Mouse (Mus musculus) erythroblast, embryonic 14.5 days (primary cell): ENCODE measurements around the gene Ifitm7. TPM values are rescaled to one million over a fixed set of nuclear protein-coding genes. Genes with fewer than 3 reads are reported as not detected.
"Not testable (repeated sequence)": the region's sequence is repeated elsewhere in the genome, so short reads cannot be mapped to it uniquely, and the experiment has no call there.

Source experiments
- H3K27me3 ChIP-seq: 2 replicates; pipeline ENCODE4 v1.6.1; 2012; ENCODE audit warnings: inconsistent platforms; ENCODE audit not compliant: control insufficient read depth
- H3K36me3 ChIP-seq: 2 replicates; pipeline ENCODE4 v1.6.1; 2012; ENCODE audit warnings: mild to moderate bottlenecking, inconsistent platforms; ENCODE audit not compliant: control insufficient read depth
- H3K4me1 ChIP-seq: 2 replicates; pipeline ENCODE4 v1.6.1; 2012; ENCODE audit warnings: inconsistent platforms; ENCODE audit not compliant: control insufficient read depth
- H3K4me3 ChIP-seq: replicated peaks from 2 replicates; pipeline ENCODE3; 2012; ENCODE audit warnings: moderate library complexity, mild to moderate bottlenecking, inconsistent platforms
- H3K9me3 ChIP-seq: 2 replicates; pipeline ENCODE4 v1.6.1; 2012; ENCODE audit warnings: low read length, inconsistent platforms, mixed read lengths; ENCODE audit not compliant: control insufficient read depth
- GATA1 ChIP-seq: IDR thresholded peaks from 2 replicates; pipeline ENCODE4 v1.6.1; 2012; ENCODE audit warnings: low read length, inconsistent platforms, mixed read lengths
- TAL1 ChIP-seq: IDR thresholded peaks from 3 replicates; pipeline ENCODE4 v1.6.1; 2012; ENCODE audit warnings: low read length, inconsistent platforms, mixed read lengths
- polyA plus RNA-seq: library from polyadenylated mRNA; stranded (reverse); fragments of >175 nt; gene quantifications from 2 replicates; pipeline ENCODE4 v1.2.3, GENCODE M21; 2012

Ifitm7 gene
- polyA plus RNA-seq, 1 experiment = not detected

DNA sequence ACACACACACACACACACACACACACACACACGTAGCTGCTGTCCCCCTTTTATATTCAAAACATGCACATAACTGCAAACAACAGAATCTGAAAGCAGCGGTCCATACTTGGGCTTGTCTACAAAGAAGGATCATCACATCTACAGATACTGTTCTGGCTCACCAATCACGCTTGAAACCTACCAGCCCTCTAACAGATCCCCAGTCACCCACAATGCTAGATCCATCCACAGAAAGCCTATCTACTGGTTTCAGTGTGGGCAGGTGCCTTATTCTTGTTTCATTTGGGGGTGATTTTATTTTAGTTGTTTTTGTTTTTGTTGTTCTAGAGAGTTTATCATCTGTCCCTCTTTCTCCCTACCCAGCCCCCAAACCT, 503 bp downstream of the Ifitm7 start:
- Histone ChIP-seq H3K27me3 (peaks cover 13% of the 10 kb centered on the region), H3K4me3 (no peak overlapping the region), H3K4me1 (no peaks in the 10 kb centered on the region), H3K9me3 (no peaks in the 10 kb centered on the region), H3K36me3 (no peaks in the 10 kb centered on the region)
- TF ChIP-seq GATA1 = no peak
- TF ChIP-seq TAL1 = no peak

DNA sequence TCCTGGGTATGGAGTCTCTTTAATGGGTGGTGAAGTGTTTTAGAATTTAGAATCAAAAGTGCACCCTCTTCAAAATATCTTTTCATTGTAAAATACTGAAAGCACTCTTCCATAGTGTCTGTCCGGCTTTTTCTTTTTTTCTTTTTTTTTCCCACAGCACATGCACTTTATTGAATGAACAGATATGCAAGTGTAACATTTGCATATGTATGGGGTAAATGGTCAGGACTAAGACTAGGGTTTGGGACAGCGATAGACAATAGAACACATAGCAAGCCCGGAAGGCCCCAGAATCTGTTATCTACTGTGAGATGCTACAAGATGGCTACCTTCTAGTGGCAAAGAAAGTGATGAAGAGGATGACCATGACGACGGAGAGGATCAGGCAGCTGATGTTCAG, 3.5 kb downstream of the Ifitm7 start:
- peaks cover 13% of the 10 kb centered on the region for H3K27me3 ChIP-seq
- TF ChIP-seq TAL1 (no peak), GATA1 (no peak)
- no peaks in the 10 kb centered on the region for H3K9me3 ChIP-seq
- H3K4me3 ChIP-seq = no peak overlapping the region
- no peaks in the 10 kb centered on the region for H3K4me1 ChIP-seq
- no peaks in the 10 kb centered on the region for H3K36me3 ChIP-seq

DNA sequence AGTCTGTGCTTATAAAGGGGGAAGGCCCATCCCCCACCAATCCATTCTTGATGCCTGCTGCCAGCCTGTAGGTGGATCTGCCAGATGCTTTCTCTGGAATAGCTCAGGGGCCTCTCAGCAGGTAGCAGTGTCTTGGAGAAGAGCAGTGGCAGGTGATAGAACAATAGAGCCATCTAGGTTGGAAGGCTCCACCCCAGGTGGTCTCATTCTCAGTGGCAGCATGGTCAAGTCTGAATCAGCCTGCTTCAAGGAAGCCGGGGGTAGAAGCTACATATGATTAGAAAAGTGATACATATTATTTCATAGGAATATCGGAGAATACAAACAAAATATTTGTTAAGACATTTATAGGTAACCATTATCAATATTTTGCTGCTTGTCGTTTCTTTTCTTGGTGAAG, 5.0 kb downstream of the Ifitm7 start:
- H3K9me3 ChIP-seq, H3K27me3 ChIP-seq, H3K36me3 ChIP-seq, H3K4me3 ChIP-seq, H3K4me1 ChIP-seq: not testable (repeated sequence)

DNA sequence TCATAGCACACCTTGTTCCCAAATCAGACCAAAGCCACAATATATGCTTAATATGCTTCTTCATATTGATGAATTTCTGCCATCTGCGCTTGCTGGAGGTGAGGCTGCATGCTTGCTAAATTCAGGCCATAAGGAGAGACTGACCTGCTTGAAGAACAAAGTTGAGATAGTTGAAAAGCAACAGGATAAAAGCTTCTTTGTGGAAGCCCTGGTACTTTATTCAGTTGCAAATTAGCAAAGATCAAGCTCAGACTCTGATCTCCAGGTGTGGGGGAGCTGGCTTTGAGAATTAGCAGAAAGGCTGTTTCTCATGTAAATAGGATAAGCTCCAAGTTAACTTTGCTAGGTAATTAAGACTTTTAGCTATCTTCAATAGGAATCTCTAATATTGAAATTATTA, 9.7 kb downstream of the Ifitm7 start:
- not testable (repeated sequence) for H3K4me1 ChIP-seq, H3K4me3 ChIP-seq, H3K27me3 ChIP-seq, H3K36me3 ChIP-seq, H3K9me3 ChIP-seq

DNA sequence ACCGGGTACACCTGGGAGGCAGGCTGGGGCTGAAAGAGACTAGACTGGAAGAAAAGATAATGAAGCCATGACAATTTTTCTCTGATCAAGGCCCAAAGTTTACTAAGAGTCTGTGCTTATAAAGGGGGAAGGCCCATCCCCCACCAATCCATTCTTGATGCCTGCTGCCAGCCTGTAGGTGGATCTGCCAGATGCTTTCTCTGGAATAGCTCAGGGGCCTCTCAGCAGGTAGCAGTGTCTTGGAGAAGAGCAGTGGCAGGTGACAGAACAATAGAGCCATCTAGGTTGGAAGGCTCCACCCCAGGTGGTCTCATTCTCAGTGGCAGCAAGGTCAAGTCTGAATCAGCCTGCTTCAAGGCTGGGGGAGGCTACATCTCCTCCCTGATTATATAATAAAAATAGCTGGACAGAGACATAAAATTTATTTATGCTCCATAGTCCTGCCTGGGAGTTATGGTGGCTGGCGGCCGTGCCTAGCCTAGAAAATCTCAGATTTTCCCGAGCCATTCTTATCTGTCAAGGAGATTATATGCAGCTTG, 10.3 kb downstream of the Ifitm7 start:
- H3K4me1 ChIP-seq, H3K9me3 ChIP-seq, H3K27me3 ChIP-seq, H3K4me3 ChIP-seq, H3K36me3 ChIP-seq: not testable (repeated sequence)

DNA sequence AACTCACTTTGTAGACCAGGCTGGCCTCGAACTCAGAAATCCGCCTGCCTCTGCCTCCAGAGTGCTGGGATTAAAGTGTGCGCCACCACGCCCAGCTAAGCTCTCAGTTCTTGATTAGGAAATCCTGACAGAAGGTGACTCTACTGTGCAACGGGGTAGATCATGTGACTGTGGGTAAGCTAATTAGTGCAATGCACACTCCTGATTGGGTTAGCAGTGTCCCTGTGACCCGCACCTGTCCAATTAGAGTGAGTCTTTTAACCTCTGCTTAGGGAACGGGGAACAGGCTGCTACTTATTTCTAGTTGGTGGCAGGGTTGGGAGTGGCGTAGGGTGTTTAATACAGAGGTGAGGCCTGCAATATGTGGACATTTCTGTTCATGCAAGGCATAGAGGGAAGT, 14.6 kb downstream of the Ifitm7 start:
- Histone ChIP-seq H3K36me3 (no peaks in the 10 kb centered on the region), H3K4me1 (no peaks in the 10 kb centered on the region), H3K9me3 (no peaks in the 10 kb centered on the region), H3K4me3 (no peak overlapping the region), H3K27me3 (no peaks in the 10 kb centered on the region)
- TF ChIP-seq TAL1 = no peak
- no peak for TF ChIP-seq GATA1

DNA sequence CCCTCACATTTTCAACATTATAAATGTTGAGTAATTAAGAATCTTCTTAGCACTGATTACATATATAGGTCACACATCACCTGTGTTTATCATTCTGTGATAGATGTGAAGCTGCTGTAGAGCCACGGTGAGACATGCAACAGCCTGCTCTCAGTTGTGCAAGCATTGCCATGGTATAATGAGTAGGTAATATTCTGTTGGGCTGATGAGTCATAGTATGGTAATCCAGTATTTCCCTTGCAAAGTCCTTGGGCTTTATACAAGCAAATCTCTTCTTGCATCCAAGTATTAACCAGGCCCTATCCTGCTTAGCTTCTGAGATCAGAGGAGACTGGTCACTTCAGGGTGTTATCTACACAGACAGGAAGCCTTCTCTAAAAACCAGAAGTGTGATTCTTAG, 17.6 kb downstream of the Ifitm7 start:
- H3K27me3 ChIP-seq = no peaks in the 10 kb centered on the region
- no peaks in the 10 kb centered on the region for H3K36me3 ChIP-seq
- TF ChIP-seq TAL1 = no peak
- TF ChIP-seq GATA1 = no peak
- H3K4me1 ChIP-seq = no peaks in the 10 kb centered on the region
- H3K4me3 ChIP-seq = no peak overlapping the region
- H3K9me3 ChIP-seq = no peaks in the 10 kb centered on the region

DNA sequence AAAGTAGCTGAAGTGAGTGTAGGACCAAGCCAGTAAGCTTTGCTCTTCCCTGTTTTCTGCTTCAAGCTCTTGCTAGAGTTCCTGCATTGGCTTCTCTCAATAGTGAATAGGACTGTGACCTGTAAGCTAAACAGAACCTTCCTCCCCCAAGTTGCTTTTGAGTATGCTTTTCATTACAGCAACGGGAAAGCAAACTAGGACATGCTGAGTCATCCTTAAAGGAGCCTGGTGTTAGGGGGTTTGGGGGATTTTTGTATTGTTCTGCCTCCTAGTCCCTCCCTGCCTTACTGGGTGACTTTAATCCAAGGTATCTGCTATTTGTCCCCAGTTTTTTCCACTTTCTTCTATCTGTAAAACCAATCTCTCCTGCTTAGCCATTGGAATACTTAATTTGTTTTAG, 24.6 kb downstream of the Ifitm7 start:
- Histone ChIP-seq H3K9me3 (no peaks in the 10 kb centered on the region), H3K4me3 (no peak overlapping the region), H3K36me3 (no peaks in the 10 kb centered on the region), H3K4me1 (no peaks in the 10 kb centered on the region), H3K27me3 (no peaks in the 10 kb centered on the region)
- TF ChIP-seq TAL1 = no peak
- TF ChIP-seq GATA1 = no peak

DNA sequence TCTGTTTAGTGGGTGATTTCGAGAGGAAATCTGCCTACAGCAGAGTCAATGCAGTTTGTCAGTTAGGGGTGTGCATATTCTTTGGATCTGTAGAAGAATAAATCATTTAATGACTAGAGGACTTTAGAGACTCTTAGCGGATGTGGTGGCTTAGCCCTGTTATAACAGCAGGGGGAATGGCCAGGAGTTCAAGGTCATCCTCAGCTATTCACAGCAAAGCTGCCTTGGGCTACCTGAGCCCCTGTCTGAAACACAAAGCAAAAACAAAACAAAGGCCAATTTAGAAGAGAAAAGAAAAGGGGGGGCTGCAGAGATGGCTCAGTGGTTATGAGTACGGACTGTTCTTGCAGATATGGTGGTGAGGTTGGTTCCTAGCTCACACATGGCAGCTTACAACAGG, 35.4 kb downstream of the Ifitm7 start:
- Histone ChIP-seq H3K27me3 (no peaks in the 10 kb centered on the region), H3K9me3 (0 out of 2 replicates have a peak, but pooled peaks cover 2% of the 10 kb centered on the region), H3K4me3 (no peak overlapping the region), H3K4me1 (no peaks in the 10 kb centered on the region), H3K36me3 (no peaks in the 10 kb centered on the region)
- no peak for TF ChIP-seq TAL1
- TF ChIP-seq GATA1 = no peak

DNA sequence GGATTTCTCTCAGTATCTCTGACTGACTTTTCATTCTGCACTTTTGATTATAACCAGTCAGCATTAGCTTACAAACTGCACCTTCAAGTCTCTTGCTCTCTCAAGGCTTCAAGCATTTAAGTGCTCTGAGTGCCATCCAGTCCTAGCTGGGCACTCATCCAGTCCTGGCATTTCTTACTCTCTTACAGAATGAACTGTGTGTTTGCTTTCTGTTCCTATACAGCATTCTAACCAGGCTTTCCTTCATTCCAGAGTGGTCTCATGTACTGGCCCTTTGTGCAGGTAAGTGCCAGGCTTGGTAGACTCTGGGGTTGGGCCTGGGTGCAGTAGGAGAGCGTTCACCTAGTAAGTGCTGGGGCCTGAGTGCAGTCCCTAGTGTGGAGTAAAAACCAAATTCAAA, 40.4 kb downstream of the Ifitm7 start:
- Histone ChIP-seq H3K4me1 (no peaks in the 10 kb centered on the region), H3K36me3 (no peaks in the 10 kb centered on the region), H3K9me3 (0 out of 2 replicates have a peak, but pooled peaks cover 2% of the 10 kb centered on the region), H3K27me3 (peaks cover 11% of the 10 kb centered on the region), H3K4me3 (no peak overlapping the region)
- TF ChIP-seq GATA1 (no peak), TAL1 (no peak)
